In genomic region chr11:77785768-77786561, GRCm38 (mm10) we compare ENCODE assay signal across 7 mouse cellular contexts. TPM values are rescaled to one million over a fixed set of nuclear protein-coding genes. Genes with fewer than 3 reads are reported as not detected.
DNase-seq lines count a peak whose midpoint lies in the region; ATAC-seq and TF ChIP-seq lines count a peak whose summit lies in the region.

No protein-coding gene starts in this region.

- no peak overlapping the region for H3K4me2 ChIP-seq in embryonic facial prominence, embryonic 12.5 days (replicated peaks)
- H3K4me2 ChIP-seq in hindbrain, embryonic 12.5 days (replicated peaks) = no peak overlapping the region
- no peak overlapping the region for H3K4me2 ChIP-seq in limb, embryonic 14.5 days (replicated peaks; ENCODE audit: low read depth, low read length, severe bottlenecking)

- H3K4me1 ChIP-seq in ES-E14 (ENCODE audit: control insufficient read depth in 2 of 2, insufficient read depth in 2 of 2, low read length in 2 of 2, poor library complexity in 1 of 2) = peaks cover 18 to 50% of the 10 kb centered on the region in 2 experiments
- H3K4me1 ChIP-seq in embryonic facial prominence, embryonic 12.5 days = peaks cover 41% of the 10 kb centered on the region
- peaks cover 53% of the 10 kb centered on the region for H3K4me1 ChIP-seq in hindbrain, embryonic 12.5 days
- H3K4me1 ChIP-seq in limb, embryonic 14.5 days (ENCODE audit: control insufficient read depth, insufficient read depth, low read length) = peaks cover 41% of the 10 kb centered on the region

- TF ChIP-seq POLR2A in limb, embryonic 14.5 days (IDR thresholded peaks at IDR 0.05; ENCODE audit: borderline replicate concordance, extremely low read depth, insufficient read depth, insufficient read length) = no peak

- 0 out of 2 replicates have a peak, but pooled peaks have one; percentile 6 for ATAC-seq in embryonic facial prominence, embryonic 12.5 days (ENCODE audit: insufficient number of reproducible peaks, insufficient read depth, low FRiP score, low TSS enrichment)
- no peak for ATAC-seq in hindbrain, embryonic 12.5 days (ENCODE audit: low FRiP score)
- no peak for ATAC-seq in limb, embryonic 14.5 days (ENCODE audit: low FRiP score, low read depth)
- ATAC-seq in monocyte, adult 5-6 weeks (replicated peaks; ENCODE audit: insufficient number of reproducible peaks, low FRiP score, low TSS enrichment, poor library complexity, severe bottlenecking) = peak; percentile 77

- no peaks in the 10 kb centered on the region for H3K9me3 ChIP-seq in ES-E14 (ENCODE audit: control insufficient read depth, insufficient read depth, low read depth, low read length)
- H3K9me3 ChIP-seq in embryonic facial prominence, embryonic 12.5 days = no peaks in the 10 kb centered on the region
- H3K9me3 ChIP-seq in hindbrain, embryonic 12.5 days (replicated peaks) = no peaks in the 10 kb centered on the region
- no peaks in the 10 kb centered on the region for H3K9me3 ChIP-seq in limb, embryonic 14.5 days (ENCODE audit: control insufficient read depth, low read length)

- 0 out of 4 replicates have a peak overlapping the region, but pooled peaks of 1 of the 2 experiments have one; percentile 9 for H3K4me3 ChIP-seq in ES-E14 (ENCODE audit: insufficient read depth in 1 of 2, low read depth in 1 of 2, low read length in 2 of 2, poor library complexity in 1 of 2, severe bottlenecking in 1 of 2)
- H3K4me3 ChIP-seq in embryonic facial prominence, embryonic 12.5 days = no peak overlapping the region
- H3K4me3 ChIP-seq in hindbrain, embryonic 12.5 days = no peak overlapping the region
- no peak overlapping the region for H3K4me3 ChIP-seq in limb, embryonic 14.5 days (replicated peaks; ENCODE audit: low read length)

- no peaks in the 10 kb centered on the region for H3K36me3 ChIP-seq in ES-E14 (ENCODE audit: control insufficient read depth, insufficient read depth, low read length, poor library complexity, severe bottlenecking)
- no peaks in the 10 kb centered on the region for H3K36me3 ChIP-seq in embryonic facial prominence, embryonic 12.5 days
- peaks cover 3% of the 10 kb centered on the region; the same call in 1 of the 2 replicates for H3K36me3 ChIP-seq in hindbrain, embryonic 12.5 days
- H3K36me3 ChIP-seq in limb, embryonic 14.5 days (ENCODE audit: control insufficient read depth, insufficient read depth, low read length) = no peaks in the 10 kb centered on the region

- peak overlapping the region; percentile 50; the same call in 1 of the 2 replicates for H3K9ac ChIP-seq in ES-E14 (ENCODE audit: insufficient read depth, low read depth, low read length, poor library complexity, severe bottlenecking)
- H3K9ac ChIP-seq in embryonic facial prominence, embryonic 12.5 days = no peak overlapping the region
- H3K9ac ChIP-seq in hindbrain, embryonic 12.5 days = no peak overlapping the region
- H3K9ac ChIP-seq in limb, embryonic 14.5 days (ENCODE audit: low read depth, low read length, severe bottlenecking) = no peak overlapping the region

- peak overlapping the region; percentile 69 for H3K27ac ChIP-seq in ES-E14 (ENCODE audit: insufficient read depth, low read depth, low read length, poor library complexity, severe bottlenecking)
- peak overlapping the region; percentile 58 for H3K27ac ChIP-seq in embryonic facial prominence, embryonic 12.5 days
- H3K27ac ChIP-seq in hindbrain, embryonic 12.5 days = peak overlapping the region; percentile 62
- H3K27ac ChIP-seq in limb, embryonic 14.5 days (replicated peaks; ENCODE audit: low read depth, low read length) = peak overlapping the region; percentile 58; the same call in 1 of the 2 replicates

- WGBS in embryonic facial prominence, embryonic 12.5 days = 59% methylated on average over 7 of the region's 7 CpGs
- 47% methylated on average over 7 of the region's 7 CpGs for WGBS in hindbrain, embryonic 12.5 days
- WGBS in limb, embryonic 14.5 days = 66% methylated on average over 7 of the region's 7 CpGs

- DNase-seq in 416B (ENCODE audit: low read depth) (peak; percentile 94), ES-E14 (ENCODE audit: low read depth, low spot score) (peak; percentile 57)
- no peak for DNase-seq in limb, embryonic 14.5 days (ENCODE audit: low spot score)
- no peak for DNase-seq in thymus, adult 18-20 months

- no peaks in the 10 kb centered on the region for H3K27me3 ChIP-seq in embryonic facial prominence, embryonic 12.5 days
- H3K27me3 ChIP-seq in hindbrain, embryonic 12.5 days = no peaks in the 10 kb centered on the region
- H3K27me3 ChIP-seq in limb, embryonic 14.5 days (ENCODE audit: control insufficient read depth, insufficient read depth, low read length) = no peaks in the 10 kb centered on the region

- in situ Hi-C loops in ES-E14 (cut with MboI; ENCODE audit: low sequenced_read_pairs in 2 of 2, unreplicated experiment in 2 of 2) = no loop called here

TF ChIP-seq in ES-E14, 5 proteins besides CTCF, POLR2A, EP300 and RAD21:
- peak; percentile 57; the same call in 1 of the 2 replicates for TF ChIP-seq MAFK (IDR thresholded peaks at IDR 0.05; ENCODE audit: insufficient read depth, low read depth, low read length)
- no peak for TF ChIP-seq CHD2 (IDR thresholded peaks at IDR 0.05; ENCODE audit: low read depth, low read length)
- no peak for TF ChIP-seq HCFC1 (IDR thresholded peaks at IDR 0.05; ENCODE audit: borderline replicate concordance, insufficient read depth, low read length)
- TF ChIP-seq ZNF384 (IDR thresholded peaks at IDR 0.05; ENCODE audit: low read depth, low read length) = no peak

RNA-seq across cellular contexts. Expression of gene Gm10277, which starts 1.6 kb away (rescaled TPM):
- 0.18 and 0.32 TPM in 2 replicates for total RNA-seq in ES-E14 (2012; rRNA removed)
- polyA plus RNA-seq in embryonic facial prominence, embryonic 12.5 days (2016; fragmentation: Nextera tagmentation; extraction: Ambion mirVana) = 1.4 and 2.6 TPM in 2 replicates
- 2.7 and 2.9 TPM in 2 replicates for polyA plus RNA-seq in hindbrain, embryonic 12.5 days (2016; fragmentation: Nextera tagmentation; extraction: Ambion mirVana)
- not detected in 2 replicates for polyA plus RNA-seq in limb, embryonic 14.5 days (2012; rRNA removed)
- 0.75 and 0.89 TPM in 2 replicates for polyA plus RNA-seq in limb, embryonic 14.5 days (2014; fragmentation: Nextera tagmentation; extraction: Ambion mirVana)
- total RNA-seq in monocyte, adult 5-6 weeks (2017) = 0.68 to 1.2 TPM in 2 of 3 replicates, not detected in the other

RNA-seq across cellular contexts. Expression of gene Myo18a, which starts 22.9 kb away (rescaled TPM):
- total RNA-seq in ES-E14 (2012; rRNA removed) = 33.3 and 46.5 TPM in 2 replicates
- polyA plus RNA-seq in embryonic facial prominence, embryonic 12.5 days (2016; fragmentation: Nextera tagmentation; extraction: Ambion mirVana) = 33.2 and 35.0 TPM in 2 replicates
- 55.9 and 58.9 TPM in 2 replicates for polyA plus RNA-seq in hindbrain, embryonic 12.5 days (2016; fragmentation: Nextera tagmentation; extraction: Ambion mirVana)
- polyA plus RNA-seq in limb, embryonic 14.5 days (2012; rRNA removed) = 42.9 and 47.0 TPM in 2 replicates
- polyA plus RNA-seq in limb, embryonic 14.5 days (2014; fragmentation: Nextera tagmentation; extraction: Ambion mirVana) = 43.5 and 45.3 TPM in 2 replicates
- total RNA-seq in monocyte, adult 5-6 weeks (2017) = 142 to 166 TPM (median 145 TPM) in 3 replicates

Comparison
In these comparisons a context has a peak if more than half of its experiments do, and no peak if none do; other contexts are left out.
1. DNase-seq: peak in 416B (single experiment) and ES-E14 (single experiment); none in limb, embryonic 14.5 days (single experiment) and thymus, adult 18-20 months (0 of 2).
2. ATAC-seq: peak in embryonic facial prominence, embryonic 12.5 days (single experiment) and monocyte, adult 5-6 weeks (single experiment); none in hindbrain, embryonic 12.5 days (single experiment) and limb, embryonic 14.5 days (single experiment).
3. Peak in every context shown above with its lines, with median percentiles within 50 percentile points of each other: H3K27ac ChIP-seq.